Mouse (Mus musculus): ENCODE data around the gene Dot1l. TPM values are rescaled to one million over a fixed set of nuclear protein-coding genes. Genes with fewer than 3 reads are reported as not detected.

The Dot1l gene
- polyA plus RNA-seq, 1 experiment from 2014 or later, result 6.2 TPM

DNA sequence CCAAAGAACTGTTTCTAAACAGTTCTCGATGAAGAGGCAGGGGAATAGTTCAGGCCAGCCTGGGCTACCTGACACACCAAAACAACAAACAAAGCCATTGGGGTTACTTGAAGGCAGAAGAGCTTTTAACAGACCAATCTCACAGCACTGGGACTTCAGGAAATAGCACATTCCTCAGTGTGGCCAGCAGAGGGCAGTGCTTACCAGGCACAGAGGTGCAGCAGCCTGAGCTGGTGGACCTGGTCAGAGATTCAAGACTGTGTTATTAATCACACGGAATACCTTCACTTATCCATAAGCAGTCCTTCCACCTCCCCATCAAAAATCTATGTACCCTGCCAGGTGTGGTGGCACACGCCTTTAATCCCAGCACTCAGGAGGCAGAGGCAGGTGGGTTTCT, 7.6 kb upstream of the Dot1l start:
- Histone ChIP-seq H3K27ac (ENCODE audit: low read depth, low read length) (no peak overlapping the region), H3K4me3 (ENCODE audit: low read depth, low read length) (no peak overlapping the region), H3K36me3 (ENCODE audit: control insufficient read depth, insufficient read depth) (no peaks in the 10 kb centered on the region), H3K4me2 (replicated peaks; ENCODE audit: low read depth) (no peak overlapping the region), H3K4me1 (replicated peaks; ENCODE audit: control insufficient read depth, insufficient read depth, low read length) (no peaks in the 10 kb centered on the region), H3K9ac (ENCODE audit: low read depth, low read length) (no peak overlapping the region), H3K9me3 (ENCODE audit: control insufficient read depth) (no peaks in the 10 kb centered on the region), H3K27me3 (replicated peaks; ENCODE audit: control insufficient read depth, insufficient read depth, low read length) (no peaks in the 10 kb centered on the region)
- ATAC-seq, result no peak
- peak; percentile 97 for TF ChIP-seq CTCF (IDR thresholded peaks at IDR 0.05; ENCODE audit: low read depth)
- whole genome bisulfite sequencing, result 13% methylated on average over 3 of the region's 3 CpGs

DNA sequence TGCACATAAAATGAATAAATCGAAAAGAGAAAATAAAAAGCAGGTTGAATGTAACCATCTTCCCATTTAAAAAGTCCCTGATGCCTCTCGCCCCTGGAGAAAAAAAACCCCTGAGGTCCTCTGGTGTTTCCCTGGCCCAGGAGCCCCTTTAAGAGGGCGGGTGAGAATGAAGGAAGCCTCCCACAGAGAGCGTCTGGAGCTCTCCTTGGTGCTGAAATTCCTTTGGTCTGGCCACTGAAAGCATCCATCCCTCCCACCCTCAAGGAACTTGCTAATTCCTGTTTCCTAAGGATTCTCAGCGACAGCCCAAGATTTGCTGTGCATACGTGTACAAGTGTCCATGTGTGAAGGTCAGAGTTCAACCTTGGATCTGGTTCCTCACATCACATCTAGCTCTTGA, 6.4 kb upstream of the Dot1l start:
- 7% methylated on average over 6 of the region's 6 CpGs for WGBS
- Histone ChIP-seq H3K36me3 (ENCODE audit: control insufficient read depth, insufficient read depth) (no peaks in the 10 kb centered on the region), H3K4me2 (replicated peaks; ENCODE audit: low read depth) (no peak overlapping the region), H3K27ac (ENCODE audit: low read depth, low read length) (no peak overlapping the region), H3K9me3 (ENCODE audit: control insufficient read depth) (no peaks in the 10 kb centered on the region), H3K4me3 (ENCODE audit: low read depth, low read length) (no peak overlapping the region), H3K27me3 (replicated peaks; ENCODE audit: control insufficient read depth, insufficient read depth, low read length) (no peaks in the 10 kb centered on the region), H3K9ac (ENCODE audit: low read depth, low read length) (no peak overlapping the region), H3K4me1 (replicated peaks; ENCODE audit: control insufficient read depth, insufficient read depth, low read length) (no peaks in the 10 kb centered on the region)
- TF ChIP-seq CTCF (IDR thresholded peaks at IDR 0.05; ENCODE audit: low read depth), result no peak
- ATAC-seq, result no peak

DNA sequence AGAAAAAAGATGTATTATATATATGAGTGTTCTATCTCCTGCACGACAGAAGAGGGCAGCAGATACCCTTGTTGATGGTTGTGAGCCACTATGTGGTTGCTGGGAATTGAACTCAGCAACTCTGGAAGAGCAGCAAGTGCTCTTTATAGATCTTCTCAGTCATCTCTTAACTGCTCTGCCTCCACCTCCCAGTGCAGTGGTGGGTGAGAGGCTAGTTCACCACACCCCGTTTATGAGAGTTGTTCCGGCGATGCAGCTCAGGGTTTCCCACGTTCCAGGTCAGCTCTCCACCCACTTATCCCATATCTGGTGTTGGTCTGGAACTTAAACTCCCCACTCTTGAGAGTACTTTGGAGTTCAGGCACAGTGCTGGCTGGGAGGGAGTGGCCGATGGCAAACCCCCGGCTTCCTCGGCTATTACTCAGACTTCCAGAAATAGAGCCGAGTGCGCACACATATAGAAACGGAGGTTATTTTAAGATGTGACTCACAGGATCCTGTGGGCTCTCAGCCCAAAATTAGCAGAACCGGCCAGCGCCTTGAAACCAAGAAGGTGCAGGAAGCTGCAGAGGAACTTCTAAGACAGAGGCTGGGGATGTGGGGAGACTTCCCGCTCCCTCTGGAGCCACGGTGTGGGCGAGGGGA, 3.7 kb upstream of the Dot1l start:
- peak overlapping the region; percentile 17 for H3K4me3 ChIP-seq (ENCODE audit: low read depth, low read length)
- peak overlapping the region; percentile 64 for H3K4me2 ChIP-seq (replicated peaks; ENCODE audit: low read depth)
- peak overlapping the region; percentile 81 for H3K27ac ChIP-seq (ENCODE audit: low read depth, low read length)
- ATAC-seq, result peak; percentile 3; the same call in 1 of the 2 replicates
- H3K9me3 ChIP-seq (ENCODE audit: control insufficient read depth), result no peaks in the 10 kb centered on the region
- 3% methylated on average over 16 of the region's 16 CpGs for WGBS
- no peak overlapping the region for H3K9ac ChIP-seq (ENCODE audit: low read depth, low read length)
- H3K36me3 ChIP-seq (ENCODE audit: control insufficient read depth, insufficient read depth), result no peaks in the 10 kb centered on the region
- TF ChIP-seq CTCF (IDR thresholded peaks at IDR 0.05; ENCODE audit: low read depth), result peak; percentile 70
- no peaks in the 10 kb centered on the region for H3K4me1 ChIP-seq (replicated peaks; ENCODE audit: control insufficient read depth, insufficient read depth, low read length)
- H3K27me3 ChIP-seq (replicated peaks; ENCODE audit: control insufficient read depth, insufficient read depth, low read length), result no peaks in the 10 kb centered on the region

DNA sequence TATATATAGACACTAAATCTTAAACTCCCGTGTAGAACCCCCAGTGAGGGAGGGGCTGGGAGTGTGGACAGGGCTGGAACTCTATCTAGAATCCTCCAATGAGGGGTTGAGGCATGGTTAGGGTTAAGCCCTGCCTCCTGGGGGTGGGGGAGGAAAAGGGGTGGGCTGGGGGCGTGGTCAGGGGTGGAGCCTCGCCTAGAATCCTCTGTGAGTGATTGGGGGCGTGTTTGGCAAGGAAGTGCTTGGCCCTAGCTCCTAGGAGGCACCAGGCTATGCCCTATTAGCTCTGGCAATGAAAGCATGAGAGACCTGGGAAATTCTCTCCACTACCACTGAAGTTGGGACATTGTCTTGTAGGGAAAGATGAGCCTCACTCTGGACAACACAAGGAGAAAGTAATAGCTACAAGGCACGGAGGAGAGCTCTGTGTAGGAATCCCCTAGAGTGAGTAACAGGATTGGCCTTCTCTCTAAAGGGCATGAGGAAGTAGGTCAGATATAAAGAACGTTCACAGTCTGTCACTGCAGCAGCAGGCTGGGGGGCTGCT, 2.9 kb upstream of the Dot1l start:
- Histone ChIP-seq H3K4me2 (replicated peaks; ENCODE audit: low read depth) (peak overlapping the region; percentile 64), H3K27me3 (replicated peaks; ENCODE audit: control insufficient read depth, insufficient read depth, low read length) (no peaks in the 10 kb centered on the region), H3K9me3 (ENCODE audit: control insufficient read depth) (no peaks in the 10 kb centered on the region), H3K36me3 (ENCODE audit: control insufficient read depth, insufficient read depth) (no peaks in the 10 kb centered on the region), H3K4me1 (replicated peaks; ENCODE audit: control insufficient read depth, insufficient read depth, low read length) (no peaks in the 10 kb centered on the region), H3K27ac (ENCODE audit: low read depth, low read length) (peak overlapping the region; percentile 81), H3K4me3 (ENCODE audit: low read depth, low read length) (peak overlapping the region; percentile 17), H3K9ac (ENCODE audit: low read depth, low read length) (no peak overlapping the region)
- WGBS, result under 1% methylated on average over 6 of the region's 6 CpGs
- peak; percentile 65 for ATAC-seq
- no peak for TF ChIP-seq CTCF (IDR thresholded peaks at IDR 0.05; ENCODE audit: low read depth)

DNA sequence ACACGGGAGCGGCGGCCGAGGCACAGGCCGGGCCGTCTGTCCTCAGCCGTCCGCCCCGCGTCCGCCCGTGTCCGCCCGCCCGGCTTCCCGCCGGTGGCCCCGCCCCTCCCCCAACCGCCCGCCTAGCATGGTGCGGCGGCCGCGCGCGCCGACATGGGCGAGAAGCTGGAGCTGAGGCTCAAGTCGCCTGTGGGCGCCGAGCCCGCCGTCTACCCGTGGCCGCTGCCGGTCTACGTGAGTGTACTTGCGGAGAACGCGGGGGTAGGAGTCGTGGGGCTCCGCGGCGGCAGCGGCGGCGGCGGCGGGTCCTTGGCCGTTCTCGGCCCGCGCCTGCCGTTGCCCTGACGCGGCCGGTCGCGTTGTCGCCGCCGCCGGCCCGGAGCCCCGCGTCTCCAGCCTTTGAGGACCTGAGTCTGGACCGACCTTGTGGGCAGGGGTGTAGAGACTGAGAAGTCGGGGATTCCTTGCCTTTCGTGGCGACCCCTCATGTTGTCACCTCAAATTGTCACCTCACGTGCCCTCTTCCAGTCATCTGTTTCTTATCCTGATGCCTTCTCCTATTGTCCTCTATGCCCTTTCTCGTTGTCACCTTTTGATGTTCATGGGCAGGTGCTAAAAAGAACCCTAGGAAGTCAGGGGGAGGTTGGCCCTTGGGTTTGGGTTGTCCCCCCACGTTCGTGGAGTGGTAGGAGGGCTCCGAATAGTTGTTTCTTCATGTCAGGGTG, 447 bp downstream of the Dot1l start:
- Histone ChIP-seq H3K4me2 (replicated peaks; ENCODE audit: low read depth) (peak overlapping the region; percentile 87), H3K27ac (ENCODE audit: low read depth, low read length) (peak overlapping the region; percentile 82), H3K9ac (ENCODE audit: low read depth, low read length) (peak overlapping the region; percentile 91), H3K36me3 (ENCODE audit: control insufficient read depth, insufficient read depth) (no peaks in the 10 kb centered on the region), H3K4me1 (replicated peaks; ENCODE audit: control insufficient read depth, insufficient read depth, low read length) (peaks cover 2% of the 10 kb centered on the region), H3K27me3 (replicated peaks; ENCODE audit: control insufficient read depth, insufficient read depth, low read length) (no peaks in the 10 kb centered on the region), H3K4me3 (ENCODE audit: low read depth, low read length) (peak overlapping the region; percentile 99), H3K9me3 (ENCODE audit: control insufficient read depth) (no peaks in the 10 kb centered on the region)
- WGBS, result 1% methylated on average over 50 of the region's 75 CpGs
- TF ChIP-seq CTCF (IDR thresholded peaks at IDR 0.05; ENCODE audit: low read depth), result no peak
- ATAC-seq, result no peak; the same call in 1 of the 2 replicates

DNA sequence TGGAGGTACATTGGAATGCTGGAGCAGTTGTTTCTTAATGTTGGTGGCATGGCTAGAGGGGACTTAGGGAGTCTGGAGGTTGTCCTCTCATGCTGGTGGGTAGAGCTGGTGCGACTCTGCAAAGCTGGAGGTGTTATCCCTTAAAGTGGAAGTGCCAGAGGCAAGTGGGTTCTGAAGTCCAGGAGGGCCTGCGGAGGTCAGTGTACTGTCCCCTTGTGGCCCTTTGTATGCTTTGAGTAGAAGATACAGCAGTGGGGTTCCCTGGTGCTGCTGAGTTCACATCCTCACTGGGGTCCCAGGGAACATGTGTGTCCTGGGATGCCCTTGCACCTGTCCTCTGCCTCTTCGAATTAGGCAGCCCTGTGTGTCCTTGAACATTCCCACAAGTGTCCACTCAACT, 1.1 kb downstream of the Dot1l start:
- H3K27me3 ChIP-seq (replicated peaks; ENCODE audit: control insufficient read depth, insufficient read depth, low read length), result no peaks in the 10 kb centered on the region
- H3K27ac ChIP-seq (ENCODE audit: low read depth, low read length), result no peak overlapping the region; the same call in 1 of the 2 replicates
- no peaks in the 10 kb centered on the region for H3K36me3 ChIP-seq (ENCODE audit: control insufficient read depth, insufficient read depth)
- no peak for ATAC-seq
- H3K9ac ChIP-seq (ENCODE audit: low read depth, low read length), result peak overlapping the region; percentile 91
- H3K9me3 ChIP-seq (ENCODE audit: control insufficient read depth), result no peaks in the 10 kb centered on the region
- peak overlapping the region; percentile 87 for H3K4me2 ChIP-seq (replicated peaks; ENCODE audit: low read depth)
- H3K4me3 ChIP-seq (ENCODE audit: low read depth, low read length), result peak overlapping the region; percentile 99
- H3K4me1 ChIP-seq (replicated peaks; ENCODE audit: control insufficient read depth, insufficient read depth, low read length), result peaks cover 6% of the 10 kb centered on the region
- 24% methylated on average over 3 of the region's 3 CpGs for WGBS
- TF ChIP-seq CTCF (IDR thresholded peaks at IDR 0.05; ENCODE audit: low read depth), result peak; percentile 50

Data from intestine, postnatal 0 days (tissue).